Mouse (Mus musculus) CH12.LX (cell line): ENCODE results near the gene Hacl1.

Experiments used
- CTCF ChIP-seq, 2 experiments: IDR thresholded peaks in 1 of 2; conservative IDR thresholded peaks in 1 of 2; 2 replicates each; pipeline ENCODE4 v1.5.1; 2011 to 2012; ENCODE audit warnings: low read depth in 2 of 2, low read length in 2 of 2, improper control_type of control experiment in 1 of 2, inconsistent platforms in 1 of 2, mild to moderate bottlenecking in 1 of 2, moderate library complexity in 1 of 2
- E2F4 ChIP-seq: IDR thresholded peaks from 2 replicates; pipeline ENCODE4 v1.6.1; 2011; ENCODE audit warnings: low read depth, low read length, improper control_type of control experiment; ENCODE audit not compliant: insufficient replicate concordance
- HCFC1 ChIP-seq: IDR thresholded peaks from 2 replicates; pipeline ENCODE4 v1.6.1; 2012; ENCODE audit warnings: low read depth, mild to moderate bottlenecking, inconsistent platforms, low read length, improper control_type of control experiment
- MEF2A ChIP-seq: IDR thresholded peaks from 2 replicates; pipeline ENCODE4 v1.6.1; 2014; ENCODE audit warnings: low read depth, mild to moderate bottlenecking, inconsistent platforms, low read length, improper control_type of control experiment, borderline replicate concordance
- POLR2A ChIP-seq: IDR thresholded peaks from 2 replicates; pipeline ENCODE4 v1.6.1; 2011; ENCODE audit warnings: low read depth, mild to moderate bottlenecking, improper control_type of control experiment, low read length

DNA sequence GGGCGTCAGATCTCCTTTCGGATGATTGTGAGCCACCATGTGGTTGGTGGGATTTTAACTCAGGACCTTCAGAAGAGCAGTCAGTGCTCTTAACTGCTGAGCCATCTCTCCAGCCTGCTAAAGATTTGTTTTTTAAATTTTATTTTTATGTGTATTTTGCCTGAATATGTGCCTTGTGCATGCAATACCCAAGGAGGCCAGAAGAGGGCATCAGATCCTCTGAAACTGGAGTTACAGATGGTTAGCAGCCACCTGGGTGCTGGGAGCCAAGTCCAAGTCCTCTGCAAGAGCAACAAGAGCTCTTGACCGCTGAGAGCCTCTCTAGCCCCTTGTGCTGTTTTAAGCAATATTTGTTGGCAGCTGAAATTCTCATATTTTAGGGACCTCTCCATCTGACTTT lies 9.3 kb upstream of the Hacl1 start:
- TF ChIP-seq CTCF (conservative IDR thresholded peaks at IDR 0.05 in 1 of 2, IDR thresholded peaks at IDR 0.05 in 1 of 2; ENCODE audit: low read depth in 2 of 2, low read length in 2 of 2): peak; percentile 19 to 41; a peak in 2 of 4 replicates
- no peak for TF ChIP-seq HCFC1
- TF ChIP-seq POLR2A: no peak
- TF ChIP-seq E2F4: no peak
- TF ChIP-seq MEF2A: no peak
